Mouse (Mus musculus) limb, embryonic 10.5 days (tissue): Measurements from ENCODE around the gene Eif4a3. TPM values are rescaled to one million over a fixed set of nuclear protein-coding genes. Genes with fewer than 3 reads are reported as not detected.
"Not testable (repeated sequence)": the region's sequence is repeated elsewhere in the genome, so short reads cannot be mapped to it uniquely, and the experiment has no call there.

Experiments used
- DNase-seq: peaks from one replicate; pipeline ENCODE4 v3.0.0-alpha.2; 2017; ENCODE audit warnings: low spot score
- H3K27ac ChIP-seq: fragments of 300-500 bp; sonication (generic); 2 replicates; pipeline ENCODE4 v1.5.1; 2016; ENCODE audit warnings: mild to moderate bottlenecking
- H3K27me3 ChIP-seq: fragments of 300-500 bp; sonication (generic); 2 replicates; pipeline ENCODE4 v1.6.1; 2016; ENCODE audit warnings: low read depth, mild to moderate bottlenecking; ENCODE audit not compliant: poor library complexity, severe bottlenecking
- H3K36me3 ChIP-seq: fragments of 300-500 bp; sonication (generic); 2 replicates; pipeline ENCODE4 v1.6.1; 2016; ENCODE audit warnings: mild to moderate bottlenecking, moderate library complexity
- H3K4me1 ChIP-seq: fragments of 300-500 bp; sonication (generic); 2 replicates; pipeline ENCODE4 v1.6.1; 2016
- H3K4me3 ChIP-seq: fragments of 300-500 bp; sonication (generic); 2 replicates; pipeline ENCODE4 v1.5.1; 2016; ENCODE audit warnings: mild to moderate bottlenecking, moderate library complexity
- H3K9me3 ChIP-seq: fragments of 300-500 bp; sonication (generic); replicated peaks from 2 replicates; pipeline ENCODE4 v1.6.1; 2016; ENCODE audit warnings: mild to moderate bottlenecking
- WGBS: fragments of 180-500 bp; shearing (Covaris S2); methylation state at CpG from one replicate; pipeline ENCODE4 v1.1.7; 2016; 5-methylcytosine and 5-hydroxymethylcytosine counted together
- polyA plus RNA-seq: library from polyadenylated mRNA; unstranded; fragments of >200 nt; fragmentation: Nextera tagmentation; extraction: Ambion mirVana; gene quantifications from 2 replicates; pipeline ENCODE4 v1.2.1, GENCODE M21; 2016

Gene Eif4a3
- polyA plus RNA-seq, 1 experiment from 2014 or later, result 503 TPM

DNA sequence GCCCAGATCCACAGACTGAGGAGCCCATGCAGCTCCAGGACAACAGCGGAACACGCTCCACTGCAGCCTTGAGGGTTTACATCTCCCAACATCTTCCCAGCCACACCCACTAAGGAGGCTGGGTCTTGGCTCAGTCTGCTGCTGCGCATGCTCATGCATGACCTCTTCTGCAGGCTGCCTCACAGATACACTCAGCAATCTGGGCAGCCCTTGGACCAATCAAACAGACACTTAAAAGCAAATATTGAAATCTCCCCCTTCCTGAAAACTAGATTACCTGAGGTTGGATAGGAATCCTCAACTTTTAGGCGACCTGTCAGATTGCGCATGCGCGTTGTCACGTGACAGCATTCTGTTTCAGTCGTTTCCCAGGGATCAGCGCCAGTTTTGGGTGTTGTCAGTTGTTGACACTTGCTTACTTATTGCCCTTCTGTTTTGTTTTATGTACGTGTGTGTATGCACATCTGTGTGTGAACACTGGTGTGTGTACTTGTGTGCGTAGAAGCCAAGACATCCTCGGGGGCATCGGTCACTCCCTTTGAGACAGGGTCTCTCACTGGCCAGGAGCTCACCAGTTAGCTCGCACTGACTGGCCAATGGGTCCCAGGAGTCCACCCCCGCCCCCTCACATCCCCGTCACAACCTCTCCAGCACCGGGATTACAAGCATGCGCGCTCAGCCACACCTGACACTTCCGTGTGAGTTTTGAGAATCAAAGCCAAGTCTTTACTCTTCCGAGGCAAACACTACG lies 41.1 kb downstream of the Eif4a3 start:
- DNase-seq, result peak; percentile 36
- Histone ChIP-seq H3K27ac (peak overlapping the region; percentile 75), H3K9me3 (no peaks in the 10 kb centered on the region), H3K36me3 (peaks cover 6% of the 10 kb centered on the region; the same call in 1 of the 2 replicates), H3K4me1 (peaks cover 28% of the 10 kb centered on the region), H3K27me3 (no peaks in the 10 kb centered on the region), H3K4me3 (peak overlapping the region; percentile 37)
- WGBS, result 61% methylated on average over 23 of the region's 23 CpGs

DNA sequence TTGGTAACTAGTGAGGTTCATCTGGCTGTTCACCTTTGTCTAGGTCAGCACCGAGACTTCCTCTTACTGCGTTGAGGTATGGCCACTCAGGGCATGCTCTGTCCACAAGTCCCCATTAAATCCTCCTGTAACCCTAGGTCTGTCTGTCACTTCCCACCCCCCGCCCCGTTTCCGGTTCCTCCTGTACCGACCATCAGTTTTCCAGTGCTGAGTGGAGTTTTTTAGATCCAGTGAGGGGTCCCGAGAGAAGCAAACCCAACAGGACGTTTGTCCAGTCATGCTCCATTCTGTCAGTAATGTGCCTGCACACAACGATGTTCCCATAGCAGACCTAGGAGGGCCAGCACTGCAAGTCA lies 41.7 kb downstream of the Eif4a3 start:
- no peaks in the 10 kb centered on the region for H3K9me3 ChIP-seq
- no peaks in the 10 kb centered on the region for H3K27me3 ChIP-seq
- H3K27ac ChIP-seq, result peak overlapping the region; percentile 75
- peaks cover 6% of the 10 kb centered on the region; the same call in 1 of the 2 replicates for H3K36me3 ChIP-seq
- 65% methylated on average over 9 of the region's 9 CpGs for WGBS
- no peak for DNase-seq
- peaks cover 34% of the 10 kb centered on the region for H3K4me1 ChIP-seq
- H3K4me3 ChIP-seq, result peak overlapping the region; percentile 37

DNA sequence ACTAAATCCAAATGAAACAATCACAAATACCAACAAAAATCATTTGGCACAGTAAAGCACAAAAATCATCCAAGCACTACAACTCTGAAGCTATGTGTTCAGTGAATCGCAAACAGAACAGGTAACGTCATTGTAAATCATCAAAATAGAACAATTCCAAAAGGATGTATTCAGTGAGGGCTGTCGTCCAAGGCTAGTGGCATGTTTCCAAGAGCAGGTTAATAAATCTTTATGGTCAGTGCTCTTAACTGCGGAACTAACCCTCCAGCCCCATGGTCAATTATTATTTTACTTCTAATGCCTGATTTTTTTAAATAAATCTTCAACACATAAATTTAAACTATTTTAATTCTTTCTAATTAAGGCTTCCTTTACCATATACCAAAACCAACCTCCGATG lies 43.3 kb downstream of the Eif4a3 start:
- DNase-seq, H3K9me3 ChIP-seq, H3K4me3 ChIP-seq, H3K36me3 ChIP-seq, H3K27me3 ChIP-seq, H3K27ac ChIP-seq: not testable (repeated sequence)
- H3K4me1 ChIP-seq, result peaks cover 50% of the 10 kb centered on the region
- 84% methylated on average over 5 of the region's 5 CpGs for WGBS

GRCm38 (mm10) chr11:119252854-119253541 lies 46.9 kb downstream of the Eif4a3 start:
- no peaks in the 10 kb centered on the region for H3K9me3 ChIP-seq
- H3K27ac ChIP-seq, result peak overlapping the region; percentile 77
- DNase-seq, result peak; percentile 76

DNA sequence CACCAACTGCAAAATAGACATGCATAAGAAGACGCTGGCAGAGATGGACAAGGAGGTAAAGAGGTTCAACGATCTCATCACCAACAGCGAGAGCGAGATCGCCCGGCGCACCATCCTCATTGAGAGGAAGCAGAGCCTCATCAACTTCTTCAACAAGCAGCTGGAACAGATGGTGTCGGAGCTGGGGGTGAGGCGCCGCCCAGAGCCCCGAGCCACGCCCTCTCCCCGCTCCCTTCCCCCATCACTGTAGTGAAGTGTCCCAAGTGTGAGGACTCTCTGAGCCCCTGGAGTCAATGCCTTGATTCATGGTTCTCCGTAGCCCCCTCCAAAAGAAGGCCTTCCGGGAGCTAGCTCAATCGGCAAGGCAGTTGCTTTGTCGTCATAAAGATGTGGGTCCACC lies 48.9 kb downstream of the Eif4a3 start:
- Histone ChIP-seq H3K4me1 (peaks cover 41% of the 10 kb centered on the region), H3K36me3 (no peaks in the 10 kb centered on the region), H3K4me3 (no peak overlapping the region), H3K27ac (peak overlapping the region; percentile 37; the same call in 1 of the 2 replicates), H3K27me3 (peaks cover 8% of the 10 kb centered on the region), H3K9me3 (no peaks in the 10 kb centered on the region)
- DNase-seq, result peak; percentile 43
- WGBS, result 31% methylated on average over 17 of the region's 17 CpGs

More at GRCm38 (mm10) chr11:119252854-119253541, 46.9 kb downstream of the Eif4a3 start:
- Histone ChIP-seq H3K36me3 (no peaks in the 10 kb centered on the region), H3K4me3 (peak overlapping the region; percentile 44), H3K27me3 (peaks cover 8% of the 10 kb centered on the region), H3K4me1 (peaks cover 56% of the 10 kb centered on the region)
- 8% methylated on average over 22 of the region's 22 CpGs for WGBS

GRCm38 (mm10) chr11:119249011-119249410 lies 50.9 kb downstream of the Eif4a3 start:
- Histone ChIP-seq H3K4me3 (no peak overlapping the region), H3K36me3 (0 out of 2 replicates have a peak, but pooled peaks cover 4% of the 10 kb centered on the region), H3K27ac (peak overlapping the region; percentile 62), H3K27me3 (peaks cover 8% of the 10 kb centered on the region), H3K9me3 (no peaks in the 10 kb centered on the region), H3K4me1 (peaks cover 41% of the 10 kb centered on the region)
- WGBS, result 28% methylated on average over 6 of the region's 6 CpGs
- peak; percentile 67 for DNase-seq

DNA sequence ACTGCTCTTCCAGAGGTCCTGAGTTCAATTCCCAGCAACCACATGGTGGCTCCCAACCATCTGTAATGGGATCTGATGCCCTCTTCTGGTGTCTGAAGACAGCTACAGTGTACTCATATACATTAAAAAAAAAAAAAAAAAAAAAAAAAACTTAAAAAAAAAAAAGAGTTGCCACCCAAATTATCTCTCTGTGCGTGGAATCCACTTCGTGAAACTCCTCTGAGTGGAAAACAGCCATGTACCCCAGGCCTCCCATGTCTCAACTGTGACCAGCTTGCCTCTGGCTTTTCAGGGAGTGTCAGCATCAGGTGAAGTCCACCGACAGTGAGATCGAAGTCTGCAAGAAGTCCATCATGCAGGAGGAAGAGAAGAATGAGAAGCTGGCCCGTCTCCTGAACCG lies 54.3 kb downstream of the Eif4a3 start:
- WGBS, result 92% methylated on average over 6 of the region's 6 CpGs
- H3K4me3 ChIP-seq, H3K27me3 ChIP-seq, H3K9me3 ChIP-seq, DNase-seq: not testable (repeated sequence)
- Histone ChIP-seq H3K4me1 (peaks cover 11% of the 10 kb centered on the region), H3K36me3 (peaks cover 12% of the 10 kb centered on the region; the same call in 1 of the 2 replicates), H3K27ac (0 out of 2 replicates have a peak overlapping the region, but pooled peaks have one; percentile 1)

- 95% methylated on average over 12 of the region's 12 CpGs for WGBS
- Histone ChIP-seq H3K27ac (no peak overlapping the region), H3K4me1 (peaks cover 28% of the 10 kb centered on the region), H3K9me3 (no peaks in the 10 kb centered on the region), H3K36me3 (peaks cover 37% of the 10 kb centered on the region), H3K27me3 (no peaks in the 10 kb centered on the region), H3K4me3 (no peak overlapping the region)
- no peak for DNase-seq
These were observed 60.4 kb downstream of the Eif4a3 start for GRCm38 (mm10) chr11:119239480-119239879.

Other genes with a start within 250 kb of the Eif4a3 start
- gene Cbx4, start 213.9 kb downstream of the Eif4a3 start, polyA plus RNA-seq, result 4.3 and 7.1 TPM in 2 replicates
- 19.6 and 20.2 TPM in 2 replicates for gene Tbc1d16, start 71.6 kb downstream of the Eif4a3 start, polyA plus RNA-seq
- gene Ccdc40, start 71.5 kb downstream of the Eif4a3 start, polyA plus RNA-seq, result 9.8 and 12.8 TPM in 2 replicates
- 23.4 and 27.8 TPM in 2 replicates for gene Gaa, start 32.2 kb downstream of the Eif4a3 start, polyA plus RNA-seq
- gene Card14, start 7.7 kb upstream of the Eif4a3 start, polyA plus RNA-seq, result 0.08 and 0.30 TPM in 2 replicates
- 6.5 and 8.1 TPM in 2 replicates for gene Sgsh, start 55.4 kb upstream of the Eif4a3 start, polyA plus RNA-seq
- gene Slc26a11, start 55.5 kb upstream of the Eif4a3 start, polyA plus RNA-seq, result 8.9 and 9.4 TPM in 2 replicates
- 1.8 and 2.4 TPM in 2 replicates for gene Rnf213, start 93.0 kb upstream of the Eif4a3 start, polyA plus RNA-seq
- 22.7 and 27.2 TPM in 2 replicates for gene Endov, start 191.3 kb upstream of the Eif4a3 start, polyA plus RNA-seq
- gene Nptx1, start 247.7 kb upstream of the Eif4a3 start, polyA plus RNA-seq, result 0.25 and 0.36 TPM in 2 replicates